Mouse (Mus musculus): ENCODE data around the gene Dbi. TPM values are rescaled to one million over a fixed set of nuclear protein-coding genes. Genes with fewer than 3 reads are reported as not detected.
A peak's percentile ranks its signal among the peaks of the same experiment; 100 is the strongest.

Dbi gene
- polyA plus RNA-seq, 1 experiment = 698 TPM

DNA sequence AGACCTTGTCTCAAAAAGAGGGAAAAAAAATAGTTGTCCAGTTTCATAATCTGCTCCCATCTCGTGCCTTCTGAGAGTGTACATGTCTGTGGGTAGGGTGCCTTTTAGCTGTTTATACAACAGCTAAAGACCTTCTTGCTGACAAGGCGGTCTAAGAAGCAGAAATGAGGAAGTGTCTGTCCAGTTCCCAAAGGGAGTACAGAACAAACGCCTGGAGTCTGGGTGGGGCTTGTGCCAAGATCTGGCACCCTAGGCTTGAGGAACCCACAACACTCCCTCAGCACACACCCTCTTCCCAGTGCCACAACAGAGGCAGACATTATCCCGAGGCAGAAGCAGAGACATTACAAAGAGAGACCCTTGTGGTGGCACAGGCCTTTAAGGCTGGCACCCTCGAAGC, 45.4 kb downstream of the Dbi start:
- peaks cover 15% of the 10 kb centered on the region for H3K79me2 ChIP-seq (ENCODE audit: control insufficient read depth, insufficient read depth)
- H3K4me3 ChIP-seq = no peak overlapping the region
- no peaks in the 10 kb centered on the region for H3K27me3 ChIP-seq (ENCODE audit: control insufficient read depth, insufficient read depth, insufficient read length)
- H3ac ChIP-seq (ENCODE audit: control insufficient read depth, insufficient read length) = no peak overlapping the region
- no peak overlapping the region for H3K4me2 ChIP-seq (ENCODE audit: low read depth)
- no peak for TF ChIP-seq REST (IDR thresholded peaks at IDR 0.05; ENCODE audit: insufficient read depth, insufficient read length)
- TF ChIP-seq TCF3 (IDR thresholded peaks at IDR 0.05; ENCODE audit: insufficient read length, low read depth) = no peak
- no peak for TF ChIP-seq MAX (IDR thresholded peaks at IDR 0.05; ENCODE audit: low read depth)
- no peak for TF ChIP-seq SRF (IDR thresholded peaks at IDR 0.05; ENCODE audit: control insufficient read depth, insufficient read length, low read depth)
- TF ChIP-seq USF1 (IDR thresholded peaks at IDR 0.05; ENCODE audit: low read depth) = no peak
- TF ChIP-seq POLR2A (IDR thresholded peaks at IDR 0.05; ENCODE audit: insufficient read length, low read depth) = no peak
- no peak for TF ChIP-seq MYOG (IDR thresholded peaks at IDR 0.05; ENCODE audit: control insufficient read depth in 1 of 3, insufficient read depth in 1 of 3, insufficient read length in 2 of 3, low read depth in 2 of 3)
- no peak for TF ChIP-seq CEBPB (IDR thresholded peaks at IDR 0.05; ENCODE audit: insufficient read depth, poor library complexity, severe bottlenecking)
- no peak for TF ChIP-seq E2F4 (IDR thresholded peaks at IDR 0.05; ENCODE audit: insufficient read depth)
- no peak for TF ChIP-seq POLR2AphosphoS2 (IDR thresholded peaks at IDR 0.05; ENCODE audit: insufficient read length, low read depth)
- TF ChIP-seq TCF12 (IDR thresholded peaks at IDR 0.05; ENCODE audit: insufficient read depth, poor library complexity, severe bottlenecking) = no peak
- no peak for TF ChIP-seq MYOD1 (IDR thresholded peaks at IDR 0.05; ENCODE audit: control insufficient read depth in 1 of 3, insufficient read length in 2 of 3, low read depth in 2 of 3)
- no peaks in the 10 kb centered on the region for H3K36me3 ChIP-seq (ENCODE audit: control insufficient read depth, insufficient read depth)

DNA sequence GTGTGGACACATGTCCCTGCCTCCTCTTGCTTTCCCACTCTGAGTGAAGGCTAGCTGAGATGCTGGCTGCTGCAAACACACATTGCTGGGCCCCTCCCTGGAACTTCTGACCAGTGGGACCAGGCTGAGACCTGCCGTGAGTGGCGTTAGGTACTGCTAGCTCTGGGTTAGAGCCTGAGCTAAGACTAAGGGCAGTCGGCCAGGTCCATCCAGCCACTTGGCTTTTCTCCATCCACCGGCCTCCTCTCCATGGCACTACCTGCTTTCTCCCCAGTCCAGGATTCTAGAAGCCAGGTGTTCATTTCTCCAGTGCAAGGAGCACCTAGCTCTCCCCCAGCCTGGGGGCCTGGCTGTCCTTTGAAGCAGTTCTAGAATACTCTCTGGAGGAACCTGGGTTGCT, 45.9 kb downstream of the Dbi start:
- no peaks in the 10 kb centered on the region for H3K27me3 ChIP-seq (ENCODE audit: control insufficient read depth, insufficient read depth, insufficient read length)
- no peak overlapping the region for H3ac ChIP-seq (ENCODE audit: control insufficient read depth, insufficient read length)
- H3K4me3 ChIP-seq = no peak overlapping the region
- H3K79me2 ChIP-seq (ENCODE audit: control insufficient read depth, insufficient read depth) = peaks cover 15% of the 10 kb centered on the region
- peak overlapping the region; percentile 84 for H3K4me2 ChIP-seq (ENCODE audit: low read depth)
- no peaks in the 10 kb centered on the region for H3K36me3 ChIP-seq (ENCODE audit: control insufficient read depth, insufficient read depth)
- TF ChIP-seq MYOG (IDR thresholded peaks at IDR 0.05; ENCODE audit: control insufficient read depth in 1 of 3, insufficient read depth in 1 of 3, insufficient read length in 2 of 3, low read depth in 2 of 3) (no peak), POLR2AphosphoS2 (IDR thresholded peaks at IDR 0.05; ENCODE audit: insufficient read length, low read depth) (no peak), USF1 (IDR thresholded peaks at IDR 0.05; ENCODE audit: low read depth) (no peak), E2F4 (IDR thresholded peaks at IDR 0.05; ENCODE audit: insufficient read depth) (no peak), REST (IDR thresholded peaks at IDR 0.05; ENCODE audit: insufficient read depth, insufficient read length) (no peak), POLR2A (IDR thresholded peaks at IDR 0.05; ENCODE audit: insufficient read length, low read depth) (no peak), CEBPB (IDR thresholded peaks at IDR 0.05; ENCODE audit: insufficient read depth, poor library complexity, severe bottlenecking) (no peak), SRF (IDR thresholded peaks at IDR 0.05; ENCODE audit: control insufficient read depth, insufficient read length, low read depth) (no peak)

DNA sequence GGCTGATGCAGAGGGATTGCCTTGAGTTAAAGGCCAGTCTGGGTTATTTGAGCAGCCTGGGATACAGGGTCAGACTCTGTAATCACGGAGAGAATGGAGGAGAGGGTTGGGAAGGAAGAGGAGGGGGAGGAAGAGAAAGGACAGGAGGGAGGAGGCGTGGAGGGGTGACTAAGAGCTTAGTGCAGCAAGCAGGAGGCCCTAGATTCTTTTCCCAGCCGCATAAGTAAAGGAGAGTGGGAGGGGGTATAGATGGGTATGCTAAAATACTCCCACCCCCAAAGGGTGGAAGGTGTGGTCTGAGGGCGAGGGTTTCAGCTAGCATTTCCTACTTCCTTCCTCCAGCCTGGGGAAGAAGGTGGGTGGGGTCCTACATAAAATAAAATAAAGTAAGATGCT, 46.6 kb downstream of the Dbi start:
- Histone ChIP-seq H3K4me3 (peak overlapping the region; percentile 59), H3ac (ENCODE audit: control insufficient read depth, insufficient read length) (no peak overlapping the region)
- TF ChIP-seq TCF3 (IDR thresholded peaks at IDR 0.05; ENCODE audit: insufficient read length, low read depth) (no peak), POLR2AphosphoS2 (IDR thresholded peaks at IDR 0.05; ENCODE audit: insufficient read length, low read depth) (no peak), MYOD1 (IDR thresholded peaks at IDR 0.05; ENCODE audit: control insufficient read depth in 1 of 3, insufficient read length in 2 of 3, low read depth in 2 of 3) (no peak), REST (IDR thresholded peaks at IDR 0.05; ENCODE audit: insufficient read depth, insufficient read length) (no peak), MAX (IDR thresholded peaks at IDR 0.05; ENCODE audit: low read depth) (no peak), CEBPB (IDR thresholded peaks at IDR 0.05; ENCODE audit: insufficient read depth, poor library complexity, severe bottlenecking) (no peak), SRF (IDR thresholded peaks at IDR 0.05; ENCODE audit: control insufficient read depth, insufficient read length, low read depth) (no peak), E2F4 (IDR thresholded peaks at IDR 0.05; ENCODE audit: insufficient read depth) (no peak), TCF12 (IDR thresholded peaks at IDR 0.05; ENCODE audit: insufficient read depth, poor library complexity, severe bottlenecking) (no peak), POLR2A (IDR thresholded peaks at IDR 0.05; ENCODE audit: insufficient read length, low read depth) (no peak), USF1 (IDR thresholded peaks at IDR 0.05; ENCODE audit: low read depth) (no peak), MYOG (IDR thresholded peaks at IDR 0.05; ENCODE audit: control insufficient read depth in 1 of 3, insufficient read depth in 1 of 3, insufficient read length in 2 of 3, low read depth in 2 of 3) (no peak)

DNA sequence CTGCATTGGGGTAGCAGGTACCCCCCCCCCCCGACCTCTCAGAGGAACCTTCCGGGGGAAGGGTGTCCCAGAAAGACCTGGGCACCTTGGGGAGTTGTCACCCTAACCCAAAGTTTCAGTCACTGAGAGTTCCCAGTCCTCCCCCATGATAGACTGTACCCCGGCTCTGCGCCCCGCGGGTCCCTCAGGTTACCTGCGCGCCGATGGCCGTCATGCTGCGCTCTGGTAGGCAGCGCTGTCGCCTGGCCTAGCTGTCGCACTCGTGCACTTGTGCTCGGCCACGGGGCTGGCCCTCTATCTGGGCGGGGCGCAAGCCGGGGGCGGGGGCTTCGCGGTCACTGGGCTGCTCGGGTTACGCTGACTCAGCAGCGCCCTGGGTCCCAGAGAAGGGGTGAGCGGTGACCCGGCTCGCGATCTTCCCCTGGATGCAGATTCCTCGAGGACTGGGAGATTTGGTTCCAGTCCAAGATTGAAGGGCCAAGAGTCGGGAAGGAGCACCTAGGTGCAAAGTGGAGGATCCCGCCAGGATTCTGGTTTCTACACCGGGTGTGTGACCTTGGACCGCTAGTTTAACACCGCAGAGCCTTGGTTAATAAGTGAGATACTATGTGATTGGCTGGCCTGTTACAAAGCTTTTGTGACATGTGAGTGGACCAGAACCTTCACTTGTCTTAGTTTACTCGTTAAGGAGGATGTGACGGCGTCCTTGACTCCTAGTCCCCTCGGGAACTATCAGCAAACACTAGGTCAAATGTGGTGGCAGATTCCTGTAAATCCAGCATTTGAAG, 47.2 kb downstream of the Dbi start, which contains the start of gene Tmem37:
TSS of gene Tmem37 (minus strand) at position 556 of the 788 bp plus-strand sequence.
- TF ChIP-seq USF1 (IDR thresholded peaks at IDR 0.05; ENCODE audit: low read depth) (no peak), E2F4 (IDR thresholded peaks at IDR 0.05; ENCODE audit: insufficient read depth) (no peak), MAX (IDR thresholded peaks at IDR 0.05; ENCODE audit: low read depth) (no peak), CEBPB (IDR thresholded peaks at IDR 0.05; ENCODE audit: insufficient read depth, poor library complexity, severe bottlenecking) (no peak), MYOG (IDR thresholded peaks at IDR 0.05; ENCODE audit: control insufficient read depth in 1 of 3, insufficient read depth in 1 of 3, insufficient read length in 2 of 3, low read depth in 2 of 3) (peak in 1 of 3 experiments; percentile 40), MYOD1 (IDR thresholded peaks at IDR 0.05; ENCODE audit: control insufficient read depth in 1 of 3, insufficient read length in 2 of 3, low read depth in 2 of 3) (peak in 1 of 3 experiments; percentile 28), SRF (IDR thresholded peaks at IDR 0.05; ENCODE audit: control insufficient read depth, insufficient read length, low read depth) (no peak), TCF3 (IDR thresholded peaks at IDR 0.05; ENCODE audit: insufficient read length, low read depth) (no peak), POLR2AphosphoS2 (IDR thresholded peaks at IDR 0.05; ENCODE audit: insufficient read length, low read depth) (peak; percentile 89), TCF12 (IDR thresholded peaks at IDR 0.05; ENCODE audit: insufficient read depth, poor library complexity, severe bottlenecking) (no peak), POLR2A (IDR thresholded peaks at IDR 0.05; ENCODE audit: insufficient read length, low read depth) (peak; percentile 88), REST (IDR thresholded peaks at IDR 0.05; ENCODE audit: insufficient read depth, insufficient read length) (no peak)
- Histone ChIP-seq H3K36me3 (ENCODE audit: control insufficient read depth, insufficient read depth) (no peaks in the 10 kb centered on the region), H3K27me3 (ENCODE audit: control insufficient read depth, insufficient read depth, insufficient read length) (no peaks in the 10 kb centered on the region), H3K4me3 (peak within 1 kb of the TSS; percentile 59), H3ac (ENCODE audit: control insufficient read depth, insufficient read length) (peak within 1 kb of the TSS; percentile 16), H3K79me2 (ENCODE audit: control insufficient read depth, insufficient read depth) (peaks cover 15% of the 10 kb centered on the region), H3K4me2 (ENCODE audit: low read depth) (peak within 1 kb of the TSS; percentile 84)

More for the DNA sequence above, 46.6 kb downstream of the Dbi start:
- Histone ChIP-seq H3K4me2 (ENCODE audit: low read depth) (peak overlapping the region; percentile 84), H3K79me2 (ENCODE audit: control insufficient read depth, insufficient read depth) (peaks cover 15% of the 10 kb centered on the region), H3K27me3 (ENCODE audit: control insufficient read depth, insufficient read depth, insufficient read length) (no peaks in the 10 kb centered on the region), H3K36me3 (ENCODE audit: control insufficient read depth, insufficient read depth) (no peaks in the 10 kb centered on the region)

Measured in myocyte (in vitro differentiated cells).